Mouse (Mus musculus) intestine, embryonic 14.5 days (tissue): ENCODE measurements around the gene Alg12. TPM values are rescaled to one million over a fixed set of nuclear protein-coding genes. Genes with fewer than 3 reads are reported as not detected.

Source experiments
- ATAC-seq: fragments of 200-750 bp; cut with Nextera tagmentation; replicated peaks from 2 replicates; pipeline ENCODE4 v1.8.0; 2017; ENCODE audit warnings: low read depth, moderate number of reproducible peaks, moderate TSS enrichment, moderate library complexity; ENCODE audit not compliant: low FRiP score, low TSS enrichment
- DNase-seq: peaks from one replicate; pipeline ENCODE4 v3.0.0-alpha.2; 2018; ENCODE audit warnings: low spot score
- H3K27ac ChIP-seq: fragments of 300-500 bp; sonication (generic); 2 replicates; pipeline ENCODE4 v1.5.1; 2014; ENCODE audit warnings: low read depth, mild to moderate bottlenecking, control low read depth
- H3K27me3 ChIP-seq: fragments of 300-500 bp; sonication (generic); replicated peaks from 2 replicates; pipeline ENCODE4 v1.6.1; 2014; ENCODE audit warnings: low read length, control low read depth; ENCODE audit not compliant: control insufficient read depth, insufficient read depth
- H3K36me3 ChIP-seq: fragments of 300-500 bp; sonication (generic); 2 replicates; pipeline ENCODE4 v1.6.1; 2014; ENCODE audit warnings: low read length, control low read depth; ENCODE audit not compliant: control insufficient read depth, insufficient read depth
- H3K4me1 ChIP-seq: fragments of 300-500 bp; sonication (generic); replicated peaks from 2 replicates; pipeline ENCODE4 v1.6.1; 2014; ENCODE audit warnings: low read length, control low read depth, mixed read lengths; ENCODE audit not compliant: control insufficient read depth, insufficient read depth
- H3K4me2 ChIP-seq: fragments of 300-500 bp; sonication (generic); 2 replicates; pipeline ENCODE4 v1.6.1; 2014; ENCODE audit warnings: low read length
- H3K4me3 ChIP-seq: fragments of 300-500 bp; sonication (generic); 2 replicates; pipeline ENCODE4 v1.5.1; 2014; ENCODE audit warnings: low read depth, low read length, control low read depth, mixed read lengths
- H3K9ac ChIP-seq: fragments of 300-500 bp; sonication (generic); 2 replicates; pipeline ENCODE4 v1.6.1; 2014; ENCODE audit warnings: mild to moderate bottlenecking, low read length
- H3K9me3 ChIP-seq: fragments of 300-500 bp; sonication (generic); 2 replicates; pipeline ENCODE4 v1.6.1; 2016; ENCODE audit warnings: low read length, control low read depth; ENCODE audit not compliant: control insufficient read depth
- WGBS: fragments of 180-500 bp; shearing (Covaris S2); extraction: QIAGEN DNeasy Blood & Tissue Kit; methylation state at CpG from one replicate; pipeline ENCODE4 v1.1.7; 2014; 5-methylcytosine and 5-hydroxymethylcytosine counted together
- polyA plus RNA-seq: library from polyadenylated mRNA; unstranded; fragments of >200 nt; fragmentation: Nextera tagmentation; extraction: Ambion mirVana; gene quantifications from 2 replicates; pipeline ENCODE4 v1.2.1, GENCODE M21; 2014

The Alg12 gene
- polyA plus RNA-seq, 1 experiment from 2014 or later = 13.6 TPM

GRCm38 (mm10) chr15:88856613-88857012 lies 37.5 kb upstream of the Alg12 start:
- Histone ChIP-seq H3K4me2 (no peak overlapping the region), H3K36me3 (no peaks in the 10 kb centered on the region), H3K4me1 (peaks cover 21% of the 10 kb centered on the region), H3K9ac (no peak overlapping the region), H3K27me3 (no peaks in the 10 kb centered on the region), H3K9me3 (no peaks in the 10 kb centered on the region), H3K4me3 (no peak overlapping the region), H3K27ac (no peak overlapping the region)
- WGBS = 82% methylated on average over 5 of the region's 5 CpGs
- DNase-seq (no peak), ATAC-seq (no peak)

DNA sequence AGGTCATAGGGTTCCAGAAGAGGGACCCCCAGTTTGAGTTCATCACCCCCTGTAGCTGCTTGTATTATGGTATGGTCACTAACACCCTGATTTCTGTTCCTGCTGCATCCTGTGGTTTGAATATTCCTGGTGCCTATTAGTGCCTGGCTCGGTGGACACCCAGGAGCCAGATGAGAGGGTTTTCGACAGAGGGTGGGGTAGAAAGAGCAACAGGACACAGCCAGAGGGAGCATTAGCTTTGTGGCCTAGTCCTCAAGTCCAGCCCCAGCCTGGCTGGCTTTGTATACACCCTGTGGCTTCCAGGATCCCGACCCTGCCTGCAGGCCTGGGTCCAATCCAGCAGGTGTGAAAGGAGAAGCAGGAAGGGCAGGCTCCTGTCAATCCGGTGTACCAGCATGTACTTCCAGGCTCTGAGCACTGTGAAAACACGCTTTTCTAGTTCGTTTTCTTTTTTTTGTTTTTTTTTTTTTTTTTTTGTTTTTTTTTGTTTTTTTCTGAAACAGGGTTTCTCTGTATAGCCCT lies 36.8 kb upstream of the Alg12 start:
- Histone ChIP-seq H3K27me3 (no peaks in the 10 kb centered on the region), H3K27ac (no peak overlapping the region), H3K36me3 (no peaks in the 10 kb centered on the region), H3K4me3 (no peak overlapping the region), H3K4me1 (peaks cover 20% of the 10 kb centered on the region), H3K9me3 (no peaks in the 10 kb centered on the region), H3K4me2 (no peak overlapping the region), H3K9ac (no peak overlapping the region)
- 74% methylated on average over 6 of the region's 6 CpGs for WGBS
- ATAC-seq (no peak), DNase-seq (no peak)

DNA sequence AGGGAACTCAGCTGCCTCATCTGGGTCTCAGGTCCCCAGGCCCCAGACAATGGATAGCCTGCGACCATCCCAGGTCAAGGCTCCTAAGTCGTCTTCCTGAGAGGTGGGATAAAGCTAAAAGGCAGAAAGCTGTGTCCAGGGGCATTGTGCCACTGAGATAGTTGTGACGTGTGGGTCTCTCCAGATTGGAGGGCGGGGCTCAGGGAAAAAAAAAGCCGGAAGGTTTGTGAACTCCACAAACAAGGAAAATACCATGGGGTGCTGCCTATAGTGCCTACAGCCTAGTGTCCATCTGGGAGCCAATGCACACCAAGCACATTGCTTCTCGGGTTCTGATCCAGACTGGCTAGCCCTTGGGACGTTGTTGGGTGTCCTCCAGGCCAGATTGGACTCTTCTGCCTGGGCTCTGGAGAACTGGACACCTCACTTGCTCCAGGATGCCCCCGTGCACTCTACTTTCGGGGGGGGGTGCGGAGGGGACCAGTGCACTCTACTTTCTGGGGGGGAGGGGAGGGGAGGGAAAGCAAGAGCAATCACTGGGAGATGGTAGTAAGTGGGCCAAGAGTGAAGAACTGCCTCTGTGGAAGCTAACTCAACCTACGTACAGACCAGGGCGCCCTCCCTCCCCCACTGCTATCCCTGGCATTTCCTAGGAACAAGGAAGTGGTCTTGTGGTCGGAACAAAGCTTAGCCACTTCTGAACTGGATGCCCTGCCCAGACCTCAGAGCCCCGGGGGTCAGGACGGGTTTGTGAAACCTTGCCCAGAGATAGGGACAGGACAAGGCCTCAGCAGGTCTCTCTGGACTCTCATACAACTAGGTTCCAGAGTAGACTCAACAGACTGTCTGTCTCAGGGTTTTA lies 36.1 kb upstream of the Alg12 start:
- Histone ChIP-seq H3K9ac (no peak overlapping the region), H3K27me3 (no peaks in the 10 kb centered on the region), H3K36me3 (no peaks in the 10 kb centered on the region), H3K4me2 (no peak overlapping the region), H3K4me1 (peaks cover 27% of the 10 kb centered on the region), H3K27ac (no peak overlapping the region; the same call in 1 of the 2 replicates), H3K9me3 (no peaks in the 10 kb centered on the region), H3K4me3 (no peak overlapping the region)
- WGBS = 69% methylated on average over 15 of the region's 15 CpGs
- ATAC-seq (no peak), DNase-seq (no peak)

DNA sequence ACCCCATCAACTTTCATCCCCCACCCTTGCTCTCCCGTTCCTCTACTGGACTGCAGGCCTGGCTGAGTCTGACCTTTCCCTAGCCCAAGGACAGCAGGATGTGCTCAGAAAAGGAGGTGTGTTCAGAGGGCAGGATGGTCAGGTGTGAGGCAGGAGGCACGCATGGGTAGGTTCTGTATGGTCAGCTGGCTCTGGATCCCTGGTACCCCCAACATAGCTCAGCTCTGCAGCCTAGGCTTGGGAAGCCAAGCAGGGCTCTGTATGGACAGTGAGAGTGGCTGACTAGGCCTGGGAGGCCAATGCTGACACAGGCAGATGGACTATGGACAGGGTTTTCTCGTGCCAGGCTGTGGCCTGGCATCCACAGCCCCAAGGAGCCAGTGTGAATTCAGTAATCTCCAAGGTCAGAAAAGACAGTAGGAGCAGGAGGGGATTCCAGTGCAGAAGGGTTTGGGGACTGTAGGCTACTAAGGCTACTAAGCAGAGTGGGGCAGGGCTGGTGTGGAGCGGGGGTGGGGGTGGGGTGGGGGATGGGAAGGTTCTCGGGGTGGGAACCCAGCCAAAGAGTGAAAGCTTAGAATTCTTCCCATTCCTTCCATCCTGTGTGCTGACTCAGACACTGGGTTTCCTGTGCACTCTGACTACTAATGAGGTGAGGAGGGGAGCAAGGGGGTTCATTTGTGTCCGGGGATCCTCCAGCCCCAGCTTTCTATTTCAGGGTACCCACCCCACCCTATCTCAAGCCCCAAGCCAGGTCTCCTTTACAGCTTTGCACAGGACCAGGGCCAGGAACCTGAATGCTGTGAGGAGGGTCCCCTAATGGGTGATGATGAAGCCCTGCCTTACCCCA lies 35.2 kb upstream of the Alg12 start:
- ATAC-seq = no peak
- H3K4me2 ChIP-seq = no peak overlapping the region
- peaks cover 27% of the 10 kb centered on the region for H3K4me1 ChIP-seq
- no peaks in the 10 kb centered on the region for H3K36me3 ChIP-seq
- H3K4me3 ChIP-seq = no peak overlapping the region
- H3K27me3 ChIP-seq = no peaks in the 10 kb centered on the region
- no peak overlapping the region; the same call in 1 of the 2 replicates for H3K27ac ChIP-seq
- 42% methylated on average over 6 of the region's 6 CpGs for WGBS
- no peak for DNase-seq
- H3K9ac ChIP-seq = no peak overlapping the region
- H3K9me3 ChIP-seq = no peaks in the 10 kb centered on the region

DNA sequence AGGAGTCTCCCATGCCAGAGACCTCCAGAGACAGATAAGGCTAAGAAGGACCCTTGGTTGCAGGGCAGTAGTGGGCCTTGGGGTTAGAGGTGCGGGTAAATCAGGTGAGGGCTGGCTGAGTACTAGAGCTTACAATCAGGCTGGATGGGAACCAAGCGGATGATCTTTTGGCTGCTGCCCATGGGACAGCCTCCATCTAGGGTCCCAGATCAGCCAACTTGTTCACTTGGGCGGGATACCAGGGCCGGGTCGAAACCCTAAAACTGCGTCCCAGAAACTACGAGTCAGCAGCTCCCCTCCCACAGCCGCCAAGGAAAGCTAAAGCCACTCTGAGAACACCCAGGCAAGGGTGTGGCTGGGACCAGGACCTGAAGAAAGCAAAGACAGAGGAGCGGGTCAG lies 34.0 kb upstream of the Alg12 start:
- H3K4me3 ChIP-seq = no peak overlapping the region
- H3K9ac ChIP-seq = no peak overlapping the region
- peaks cover 27% of the 10 kb centered on the region for H3K4me1 ChIP-seq
- H3K27ac ChIP-seq = no peak overlapping the region
- H3K27me3 ChIP-seq = no peaks in the 10 kb centered on the region
- ATAC-seq (no peak), DNase-seq (no peak)
- 88% methylated on average over 9 of the region's 9 CpGs for WGBS
- H3K9me3 ChIP-seq = no peaks in the 10 kb centered on the region
- no peak overlapping the region for H3K4me2 ChIP-seq
- H3K36me3 ChIP-seq = no peaks in the 10 kb centered on the region

- H3K36me3 ChIP-seq = no peaks in the 10 kb centered on the region
- no peak for DNase-seq
- H3K27me3 ChIP-seq = no peaks in the 10 kb centered on the region
- no peak overlapping the region for H3K4me2 ChIP-seq
- peaks cover 27% of the 10 kb centered on the region for H3K4me1 ChIP-seq
- H3K9ac ChIP-seq = no peak overlapping the region
- no peaks in the 10 kb centered on the region for H3K9me3 ChIP-seq
- 66% methylated on average over 10 of the region's 10 CpGs for WGBS
- H3K4me3 ChIP-seq = no peak overlapping the region
- peak; percentile 82 for ATAC-seq
- peak overlapping the region; percentile 22; the same call in 1 of the 2 replicates for H3K27ac ChIP-seq
These were observed 32.5 kb upstream of the Alg12 start for GRCm38 (mm10) chr15:88851507-88852149.

DNA sequence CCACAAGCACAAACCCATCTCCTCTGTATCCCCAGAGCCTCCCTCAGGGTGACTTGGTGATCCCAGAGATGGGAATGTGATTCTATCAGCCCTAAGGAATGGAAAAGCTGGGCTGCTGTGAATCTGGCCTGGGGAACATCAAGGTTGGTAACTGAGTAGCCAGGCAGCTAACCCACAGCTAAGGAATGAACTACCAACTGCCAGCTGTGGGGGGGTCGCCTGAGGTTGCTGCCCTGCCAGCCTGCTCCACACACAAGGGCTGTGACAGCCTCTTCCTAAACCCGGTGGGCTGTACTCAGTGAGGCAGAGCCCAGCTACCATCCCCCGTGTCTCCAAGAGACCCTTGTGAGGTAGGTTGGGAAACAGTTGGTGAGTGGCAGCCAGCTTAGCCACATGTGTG lies 32.0 kb upstream of the Alg12 start:
- Histone ChIP-seq H3K36me3 (no peaks in the 10 kb centered on the region), H3K4me2 (no peak overlapping the region), H3K27me3 (no peaks in the 10 kb centered on the region), H3K27ac (no peak overlapping the region), H3K9me3 (no peaks in the 10 kb centered on the region), H3K9ac (no peak overlapping the region), H3K4me3 (no peak overlapping the region), H3K4me1 (peaks cover 27% of the 10 kb centered on the region)
- ATAC-seq = no peak
- DNase-seq = no peak
- 47% methylated on average over 3 of the region's 3 CpGs for WGBS

DNA sequence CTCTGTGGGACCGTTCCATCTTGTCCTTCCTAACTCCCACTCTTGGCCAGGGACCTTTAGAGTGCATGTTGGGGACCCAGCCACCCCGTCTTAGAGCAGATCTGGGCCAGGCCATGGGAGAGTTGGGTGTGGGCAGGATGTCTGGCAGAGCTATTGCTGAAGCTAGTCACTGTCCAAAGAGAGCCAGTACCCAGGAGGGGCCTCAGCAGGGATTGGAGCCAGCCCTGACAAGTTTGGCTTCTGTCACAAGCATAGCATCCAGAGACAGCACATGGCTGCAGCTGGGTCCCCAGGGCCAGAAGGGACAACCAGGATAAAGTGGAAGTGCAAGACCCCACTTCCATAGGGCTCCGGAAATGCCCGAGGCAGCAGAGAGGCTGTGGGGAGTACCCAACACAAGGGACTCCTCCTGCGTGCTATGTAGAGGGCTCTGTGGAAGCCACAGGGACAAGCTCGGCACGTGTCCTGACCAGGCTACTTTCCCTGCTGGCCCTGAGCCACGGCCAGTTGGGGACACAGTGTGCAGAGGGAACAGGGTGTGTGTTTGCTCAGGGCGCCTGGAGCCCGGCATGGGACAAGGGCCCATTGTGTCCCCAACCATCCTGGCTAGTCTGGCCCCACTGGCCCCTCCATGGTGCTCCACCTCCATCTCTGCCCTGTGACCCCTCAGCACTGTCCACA lies 31.2 kb upstream of the Alg12 start:
- no peaks in the 10 kb centered on the region for H3K9me3 ChIP-seq
- H3K4me3 ChIP-seq = no peak overlapping the region
- no peak overlapping the region for H3K4me2 ChIP-seq
- H3K27me3 ChIP-seq = no peaks in the 10 kb centered on the region
- H3K4me1 ChIP-seq = peaks cover 25% of the 10 kb centered on the region
- ATAC-seq (peak; percentile 58), DNase-seq (no peak)
- no peak overlapping the region for H3K27ac ChIP-seq
- H3K9ac ChIP-seq = no peak overlapping the region
- H3K36me3 ChIP-seq = no peaks in the 10 kb centered on the region
- 55% methylated on average over 10 of the region's 10 CpGs for whole genome bisulfite sequencing
